Mouse (Mus musculus) lung, postnatal 25 days (tissue): Measurements from ENCODE around the gene Tec.

Experiments used
- DNase-seq: peaks from one replicate; pipeline ENCODE4 v3.0.0; 2022; ENCODE audit warnings: low spot score

Gene Tec

GRCm38 (mm10) chr5:72868091-72868875 is at the start of gene Tec:
Tec (minus strand) TSS chr5:72868483.
- DNase-seq: peak; percentile 93

GRCm38 (mm10) chr5:72916851-72917250 is 48.6 kb upstream of the Tec start:
- peak; percentile 38 for DNase-seq

- DNase-seq: no peak
Measured at GRCm38 (mm10) chr5:72916048-72916447, 47.8 kb upstream of the Tec start.

DNA sequence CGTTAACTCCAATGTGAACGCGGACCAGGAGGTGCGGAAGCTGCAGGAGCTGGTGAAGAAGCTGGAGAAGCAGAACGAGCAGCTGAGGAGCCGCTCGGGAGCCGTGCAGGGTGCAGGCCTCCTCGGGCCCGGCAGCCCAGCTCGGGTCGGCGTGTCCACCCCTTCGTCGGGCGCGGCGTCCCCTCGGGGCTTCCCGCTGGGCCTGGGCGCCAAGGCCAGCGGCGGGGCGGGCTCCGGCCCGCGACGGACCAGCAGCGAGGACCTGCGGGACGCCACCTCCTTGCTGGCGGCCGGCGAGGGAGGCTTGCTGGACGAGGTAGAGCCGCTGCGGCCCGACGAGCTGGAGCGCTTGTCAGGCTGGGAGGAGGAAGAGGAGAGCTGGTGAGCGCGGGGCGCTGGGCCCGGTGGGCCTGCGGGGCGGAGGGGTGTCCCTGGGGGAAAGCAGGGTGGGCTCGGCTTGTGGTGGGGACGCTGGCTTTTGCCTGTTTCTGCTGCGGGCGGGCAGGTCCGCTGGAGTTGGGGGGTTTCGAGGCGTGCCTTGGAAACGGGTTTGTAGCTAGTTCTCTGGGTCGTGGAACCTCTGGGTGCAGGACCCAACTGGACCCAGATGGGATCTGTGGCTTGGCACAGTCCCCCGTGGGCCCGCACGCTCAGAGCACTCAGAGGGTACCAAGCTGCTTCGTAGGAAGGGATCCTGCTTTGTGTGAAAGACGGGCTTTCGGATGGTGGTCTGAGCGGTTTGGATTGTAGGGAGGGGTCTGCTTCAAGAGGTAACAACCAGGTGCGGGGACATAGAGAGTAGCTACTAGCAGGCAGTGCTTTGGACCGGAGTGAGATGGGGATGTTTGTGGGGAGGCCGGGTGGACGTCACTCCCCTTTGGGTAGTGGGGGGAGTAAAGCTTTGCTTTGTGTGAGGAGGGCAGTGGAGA is 46.6 kb upstream of the Tec start:
- no peak for DNase-seq

GRCm38 (mm10) chr5:72913648-72914557 is 45.6 kb upstream of the Tec start, which contains the start of gene Slain2:
Slain2 (plus strand) TSS chr5:72914304.
- peak; percentile 98 for DNase-seq

GRCm38 (mm10) chr5:72911284-72911683 is 43.0 kb upstream of the Tec start:
- DNase-seq: no peak

GRCm38 (mm10) chr5:72910373-72910772 is 42.1 kb upstream of the Tec start:
- DNase-seq: peak; percentile 31

- no peak for DNase-seq
Measured at GRCm38 (mm10) chr5:72909363-72909762, 41.1 kb upstream of the Tec start.

- DNase-seq: no peak
Measured at GRCm38 (mm10) chr5:72908324-72908936, 40.1 kb upstream of the Tec start.

DNA sequence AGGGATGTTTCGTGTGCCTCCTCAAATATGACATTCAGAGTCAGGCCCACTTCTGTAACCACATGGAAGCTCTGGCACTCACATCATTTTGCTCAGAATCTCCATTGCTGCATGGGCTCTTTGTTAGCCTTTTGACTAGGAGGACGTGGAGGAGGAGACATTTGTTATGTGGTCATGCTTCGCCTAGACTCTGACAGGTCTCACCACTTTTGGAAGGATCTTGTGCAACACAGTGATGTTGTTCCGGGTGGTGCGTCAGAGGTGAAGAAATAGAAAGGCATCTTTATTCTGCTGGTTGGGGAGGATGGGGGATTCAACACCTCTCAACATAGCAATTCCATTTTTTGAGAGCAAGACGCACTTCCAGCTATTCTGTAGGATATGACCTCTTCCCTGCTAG is 39.1 kb upstream of the Tec start:
- DNase-seq: peak; percentile 31

GRCm38 (mm10) chr5:72904903-72905790 is 36.9 kb upstream of the Tec start:
- DNase-seq: peak; percentile 81

DNA sequence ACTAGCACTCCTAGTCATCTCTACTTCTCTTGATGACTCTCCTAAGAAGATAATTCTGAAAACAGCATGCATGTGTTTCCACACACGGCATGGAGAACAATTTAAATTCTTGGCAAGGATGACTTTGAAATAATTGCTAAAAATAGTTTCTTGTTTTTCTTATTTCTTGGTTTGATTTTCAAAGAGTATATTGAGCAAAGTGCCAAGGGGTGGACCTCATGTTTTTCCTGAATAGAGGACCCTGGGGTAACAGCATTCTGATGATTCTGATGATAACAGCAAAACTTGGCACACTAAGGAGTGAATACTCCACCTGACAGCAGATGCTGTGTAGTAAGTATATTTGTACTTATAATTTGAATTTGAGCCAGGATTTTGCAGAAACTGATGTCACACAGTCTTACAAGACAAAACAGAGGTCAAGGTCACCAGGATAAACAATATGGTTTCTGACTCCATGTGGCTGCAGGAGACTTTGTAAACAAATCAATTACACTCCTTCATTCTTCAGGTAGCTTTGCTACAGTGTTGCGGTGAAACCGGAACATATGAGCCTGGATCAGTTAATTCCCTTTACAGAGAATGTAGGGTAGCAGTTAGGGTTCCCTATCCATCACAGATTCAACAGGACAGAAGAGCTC is 34.7 kb upstream of the Tec start:
- DNase-seq: no peak

DNA sequence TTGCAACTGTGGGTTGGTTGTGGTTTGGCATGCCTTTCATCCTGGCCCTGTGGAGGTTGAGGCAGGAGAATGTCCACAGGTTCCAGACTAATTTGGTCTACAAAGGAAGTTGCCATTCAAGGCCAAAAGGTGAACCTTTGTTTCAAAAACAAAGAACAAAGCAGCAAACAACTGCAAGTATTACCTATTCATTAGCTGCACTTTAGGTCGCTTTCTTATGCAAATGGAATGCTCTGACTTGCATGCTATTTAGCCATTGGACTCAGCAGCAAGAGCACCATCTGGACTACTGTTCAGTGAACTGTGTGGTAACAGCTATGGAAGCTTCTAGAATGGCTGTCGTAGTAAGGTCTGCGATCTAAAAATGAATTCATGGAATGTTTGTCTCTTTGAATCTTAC is 34.0 kb upstream of the Tec start:
- DNase-seq: no peak

- no peak for DNase-seq
Measured at GRCm38 (mm10) chr5:72901866-72902265, 33.6 kb upstream of the Tec start.

GRCm38 (mm10) chr5:72899255-72899654 is 31.0 kb upstream of the Tec start:
- DNase-seq: no peak

- no peak for DNase-seq
Measured at GRCm38 (mm10) chr5:72897998-72898397, 29.7 kb upstream of the Tec start.

- peak; percentile 38 for DNase-seq
Measured at GRCm38 (mm10) chr5:72896478-72897279, 28.4 kb upstream of the Tec start.

DNA sequence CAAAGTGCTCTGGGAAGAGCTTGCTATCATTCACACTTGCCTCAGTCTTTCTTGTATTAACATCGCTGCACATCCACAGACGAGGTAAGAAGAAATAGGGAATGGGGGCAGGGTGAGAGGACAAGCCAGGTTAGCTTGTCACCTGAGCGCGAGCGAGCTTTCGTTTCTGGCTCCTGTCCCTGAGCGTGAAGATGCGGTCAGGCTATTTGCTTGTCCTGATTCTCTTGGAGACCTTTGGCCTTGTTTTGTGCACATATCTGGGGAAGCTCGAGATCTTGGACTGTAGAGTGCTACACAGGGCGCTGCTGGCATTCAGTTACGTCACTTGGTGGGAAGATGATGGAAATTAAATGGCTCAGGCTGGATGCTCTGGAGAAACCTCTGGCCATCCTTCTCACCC is 27.0 kb upstream of the Tec start:
- no peak for DNase-seq

DNA sequence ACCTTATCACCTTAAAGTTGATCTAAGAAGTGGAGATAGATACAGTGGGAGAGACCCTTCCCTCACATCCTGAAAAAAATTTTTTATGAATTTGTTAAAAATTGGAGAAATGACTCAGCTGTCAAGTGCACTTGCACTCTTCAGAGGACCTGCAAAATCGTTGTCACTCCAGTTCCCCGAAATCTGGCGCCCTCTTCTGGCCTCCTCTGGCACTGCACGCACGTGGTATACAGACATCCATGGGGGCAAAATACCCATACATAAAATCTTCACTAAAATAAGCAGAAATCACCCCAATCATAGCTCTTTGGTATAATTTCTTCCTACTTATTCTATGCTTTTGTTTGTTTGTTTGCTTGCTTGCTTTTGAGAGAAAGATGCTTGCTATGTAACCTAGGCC is 25.7 kb upstream of the Tec start:
- DNase-seq: no peak
